ENCODE assay signal across 10 mouse cellular contexts in the genomic region with DNA sequence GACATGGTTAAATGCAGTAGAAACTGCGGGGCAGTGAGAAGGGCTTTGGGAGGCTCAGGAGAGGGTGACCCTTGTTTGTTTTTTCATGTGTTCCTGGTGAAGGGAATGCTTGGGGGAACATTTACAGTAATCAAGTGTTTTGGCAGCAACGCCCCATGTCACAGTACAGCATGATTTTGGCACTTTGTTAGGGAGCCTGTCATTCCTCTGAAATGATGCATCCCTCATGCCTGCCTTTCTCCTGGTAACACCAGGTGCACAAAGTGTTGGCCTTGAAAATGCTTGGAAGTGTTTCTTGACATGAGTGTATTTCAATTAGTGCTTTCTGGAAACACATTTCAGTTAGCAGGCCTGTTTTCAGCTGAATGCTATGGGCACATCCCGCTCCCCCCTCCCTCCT. TPM values are rescaled to one million over a fixed set of nuclear protein-coding genes. Genes with fewer than 3 reads are reported as not detected.
DNase-seq lines count a peak whose midpoint lies in the region; ATAC-seq lines count a peak whose summit lies in the region.
"Had no signal": no experiment of that assay in that cellular context is flagged by ENCODE, and none has a peak within 500 bp of the region (broad histone marks: within the 10 kb centered on the region; RNA-seq: fewer than 3 reads in every experiment).

No protein-coding gene starts in this region.

- WGBS in lung, embryonic 16.5 days, result 45% methylated on average over 3 of the region's 3 CpGs
- WGBS in limb, embryonic 10.5 days, result 44% methylated on average over 3 of the region's 3 CpGs
- WGBS in stomach, embryonic 16.5 days, result 56% methylated on average over 3 of the region's 3 CpGs

- H3K4me1 ChIP-seq in lung, embryonic 16.5 days (replicated peaks; ENCODE audit: control insufficient read depth, insufficient read depth, low read length), result peaks cover 35% of the 10 kb centered on the region
- peaks cover 52% of the 10 kb centered on the region for H3K4me1 ChIP-seq in limb, embryonic 10.5 days
- peaks cover 39% of the 10 kb centered on the region for H3K4me1 ChIP-seq in stomach, embryonic 16.5 days (ENCODE audit: control insufficient read depth, insufficient read depth, low read length)

- no peak for ATAC-seq in lung, embryonic 16.5 days (ENCODE audit: low read depth)
- no peak for ATAC-seq in stomach, embryonic 16.5 days (ENCODE audit: insufficient read depth, low FRiP score)

- H3K27me3 ChIP-seq in lung, embryonic 16.5 days (ENCODE audit: control insufficient read depth, insufficient read depth, low read depth, low read length), result peaks cover 28% of the 10 kb centered on the region
- peaks cover 15% of the 10 kb centered on the region for H3K27me3 ChIP-seq in limb, embryonic 10.5 days (ENCODE audit: low read depth, poor library complexity, severe bottlenecking)
- no peaks in the 10 kb centered on the region for H3K27me3 ChIP-seq in stomach, embryonic 16.5 days (ENCODE audit: control insufficient read depth, insufficient read depth, low read length)

- peak; percentile 65 to 67 for DNase-seq in cerebellum, postnatal 10 days
- no peak for DNase-seq in cerebellum, postnatal 4 days (ENCODE audit: low spot score in 2 of 2)
- DNase-seq in lung, adult 18-20 months, result no peak
- DNase-seq in limb, embryonic 10.5 days (ENCODE audit: low spot score), result no peak
- no peak for DNase-seq in embryo, embryonic 10 days (ENCODE audit: low spot score)
- DNase-seq in ovary, adult 18-20 months (ENCODE audit: low spot score), result no peak
- DNase-seq: adrenal gland, postnatal 14 days; gastrocnemius, postnatal 36 days had no signal

- H3K36me3 ChIP-seq in lung, embryonic 16.5 days (ENCODE audit: control insufficient read depth, insufficient read depth, low read length), result no peaks in the 10 kb centered on the region
- no peaks in the 10 kb centered on the region for H3K36me3 ChIP-seq in limb, embryonic 10.5 days
- no peaks in the 10 kb centered on the region for H3K36me3 ChIP-seq in stomach, embryonic 16.5 days (ENCODE audit: control insufficient read depth, insufficient read depth, low read length)

- peak overlapping the region; percentile 71; the same call in 1 of the 2 replicates for H3K4me3 ChIP-seq in lung, embryonic 16.5 days (ENCODE audit: low read length)
- H3K4me3 ChIP-seq in limb, embryonic 10.5 days, result peak overlapping the region; percentile 88
- peak overlapping the region; percentile 20; the same call in 1 of the 2 replicates for H3K4me3 ChIP-seq in stomach, embryonic 16.5 days (replicated peaks; ENCODE audit: low read length)

- peak overlapping the region; percentile 86 for H3K4me2 ChIP-seq in lung, embryonic 16.5 days (ENCODE audit: low read depth, low read length)
- H3K4me2 ChIP-seq in stomach, embryonic 16.5 days (ENCODE audit: low read depth, low read length), result peak overlapping the region; percentile 98

- no peaks in the 10 kb centered on the region for H3K9me3 ChIP-seq in lung, embryonic 16.5 days (ENCODE audit: control insufficient read depth, low read length)
- no peaks in the 10 kb centered on the region for H3K9me3 ChIP-seq in limb, embryonic 10.5 days (replicated peaks)
- no peaks in the 10 kb centered on the region for H3K9me3 ChIP-seq in stomach, embryonic 16.5 days (replicated peaks; ENCODE audit: control insufficient read depth, low read length)

- no peak overlapping the region for H3K27ac ChIP-seq in lung, embryonic 16.5 days (ENCODE audit: low read length)
- no peak overlapping the region for H3K27ac ChIP-seq in limb, embryonic 10.5 days
- H3K27ac ChIP-seq in stomach, embryonic 16.5 days (ENCODE audit: low read length), result no peak overlapping the region

- H3K9ac ChIP-seq in lung, embryonic 16.5 days (ENCODE audit: low read length), result no peak overlapping the region
- peak overlapping the region; percentile 40; the same call in 1 of the 2 replicates for H3K9ac ChIP-seq in stomach, embryonic 16.5 days (ENCODE audit: low read length)

RNA-seq across cellular contexts. Expression of gene Crim1, which starts 2.7 kb away (rescaled TPM):
- polyA plus RNA-seq in lung, embryonic 16.5 days (2015; fragmentation: Nextera tagmentation; extraction: Ambion mirVana), result 4.7 and 5.1 TPM in 2 replicates
- 1.8 and 2.2 TPM in 2 replicates for polyA plus RNA-seq in limb, embryonic 10.5 days (2016; fragmentation: Nextera tagmentation; extraction: Ambion mirVana)
- 3.5 and 3.9 TPM in 2 replicates for polyA plus RNA-seq in stomach, embryonic 16.5 days (2015; fragmentation: Nextera tagmentation; extraction: Ambion mirVana)

Comparison
In these comparisons a context has a peak if more than half of its experiments do, and no peak if none do; other contexts are left out.
1. DNase-seq: peak in cerebellum, postnatal 10 days (2 of 2); none in cerebellum, postnatal 4 days (0 of 2), lung, adult 18-20 months (0 of 2), limb, embryonic 10.5 days (single experiment), embryo, embryonic 10 days (single experiment) and ovary, adult 18-20 months (single experiment).
2. H3K4me3 ChIP-seq: peak in every context shown above with its lines; median percentile 88 in limb, embryonic 10.5 days; 71 in lung, embryonic 16.5 days; 20 in stomach, embryonic 16.5 days.